Mouse (Mus musculus): ENCODE data around the gene Tnrc18. TPM values are rescaled to one million over a fixed set of nuclear protein-coding genes. Genes with fewer than 3 reads are reported as not detected.
A peak's percentile ranks its signal among the peaks of the same experiment; 100 is the strongest.

Tnrc18 gene
- polyA plus RNA-seq, 1 experiment from 2014 or later, result 40.4 TPM

GRCm38 (mm10) chr5:142836891-142837290 lies 19.4 kb upstream of the Tnrc18 start:
- no peaks in the 10 kb centered on the region for H3K27me3 ChIP-seq (ENCODE audit: insufficient read depth, low read length)
- ATAC-seq (ENCODE audit: insufficient read depth), result no peak
- no peaks in the 10 kb centered on the region for H3K36me3 ChIP-seq (ENCODE audit: insufficient read depth)
- TF ChIP-seq CTCF (IDR thresholded peaks at IDR 0.05; ENCODE audit: low read depth), result no peak
- no peak overlapping the region for H3K4me2 ChIP-seq
- no peak overlapping the region for H3K4me3 ChIP-seq (ENCODE audit: low read depth, low read length)
- H3K9me3 ChIP-seq (ENCODE audit: low read depth, low read length), result no peaks in the 10 kb centered on the region
- no peak overlapping the region for H3K9ac ChIP-seq
- H3K4me1 ChIP-seq (ENCODE audit: insufficient read depth), result no peaks in the 10 kb centered on the region
- no peak overlapping the region for H3K27ac ChIP-seq (ENCODE audit: low read depth)
- DNase-seq, result no peak
- WGBS, result 44% methylated on average over 6 of the region's 6 CpGs

- no peak for ATAC-seq (ENCODE audit: insufficient read depth)
- no peak for DNase-seq
- 79% methylated on average over 8 of the region's 8 CpGs for WGBS
- TF ChIP-seq CTCF (IDR thresholded peaks at IDR 0.05; ENCODE audit: low read depth), result no peak
- no peaks in the 10 kb centered on the region for H3K9me3 ChIP-seq (ENCODE audit: low read depth, low read length)
- H3K4me2 ChIP-seq, result no peak overlapping the region
- H3K36me3 ChIP-seq (ENCODE audit: insufficient read depth), result no peaks in the 10 kb centered on the region
- no peaks in the 10 kb centered on the region for H3K27me3 ChIP-seq (ENCODE audit: insufficient read depth, low read length)
- no peak overlapping the region for H3K9ac ChIP-seq
- H3K4me3 ChIP-seq (ENCODE audit: low read depth, low read length), result no peak overlapping the region
- H3K4me1 ChIP-seq (ENCODE audit: insufficient read depth), result no peaks in the 10 kb centered on the region
- H3K27ac ChIP-seq (ENCODE audit: low read depth), result no peak overlapping the region
Observed at GRCm38 (mm10) chr5:142833646-142834438, 16.4 kb upstream of the Tnrc18 start.

GRCm38 (mm10) chr5:142826131-142826530 lies 8.7 kb upstream of the Tnrc18 start:
- no peaks in the 10 kb centered on the region for H3K27me3 ChIP-seq (ENCODE audit: insufficient read depth, low read length)
- no peak overlapping the region for H3K4me3 ChIP-seq (ENCODE audit: low read depth, low read length)
- no peak overlapping the region for H3K27ac ChIP-seq (ENCODE audit: low read depth)
- no peak overlapping the region for H3K4me2 ChIP-seq
- H3K36me3 ChIP-seq (ENCODE audit: insufficient read depth), result no peaks in the 10 kb centered on the region
- no peak for TF ChIP-seq CTCF (IDR thresholded peaks at IDR 0.05; ENCODE audit: low read depth)
- ATAC-seq (ENCODE audit: insufficient read depth) (no peak), DNase-seq (no peak)
- no peaks in the 10 kb centered on the region for H3K9me3 ChIP-seq (ENCODE audit: low read depth, low read length)
- no peak overlapping the region for H3K9ac ChIP-seq
- peaks cover 11% of the 10 kb centered on the region for H3K4me1 ChIP-seq (ENCODE audit: insufficient read depth)
- 82% methylated on average over 4 of the region's 4 CpGs for WGBS

- Histone ChIP-seq H3K9ac (no peak overlapping the region), H3K27ac (ENCODE audit: low read depth) (no peak overlapping the region), H3K4me3 (ENCODE audit: low read depth, low read length) (no peak overlapping the region), H3K9me3 (ENCODE audit: low read depth, low read length) (no peaks in the 10 kb centered on the region), H3K4me2 (no peak overlapping the region), H3K27me3 (ENCODE audit: insufficient read depth, low read length) (no peaks in the 10 kb centered on the region), H3K4me1 (ENCODE audit: insufficient read depth) (peaks cover 11% of the 10 kb centered on the region), H3K36me3 (ENCODE audit: insufficient read depth) (no peaks in the 10 kb centered on the region)
- WGBS, result 73% methylated on average over 5 of the region's 5 CpGs
- ATAC-seq (ENCODE audit: insufficient read depth) (no peak), DNase-seq (no peak)
- no peak for TF ChIP-seq CTCF (IDR thresholded peaks at IDR 0.05; ENCODE audit: low read depth)
Observed at GRCm38 (mm10) chr5:142825665-142826064, 8.2 kb upstream of the Tnrc18 start.

GRCm38 (mm10) chr5:142824091-142824490 lies 6.6 kb upstream of the Tnrc18 start:
- H3K27ac ChIP-seq (ENCODE audit: low read depth), result peak overlapping the region; percentile 100
- H3K4me1 ChIP-seq (ENCODE audit: insufficient read depth), result peaks cover 11% of the 10 kb centered on the region
- 17% methylated on average over 6 of the region's 6 CpGs for WGBS
- H3K9me3 ChIP-seq (ENCODE audit: low read depth, low read length), result no peaks in the 10 kb centered on the region
- no peaks in the 10 kb centered on the region for H3K27me3 ChIP-seq (ENCODE audit: insufficient read depth, low read length)
- peak overlapping the region; percentile 100; the same call in 1 of the 2 replicates for H3K9ac ChIP-seq
- H3K36me3 ChIP-seq (ENCODE audit: insufficient read depth), result no peaks in the 10 kb centered on the region
- H3K4me3 ChIP-seq (ENCODE audit: low read depth, low read length), result peak overlapping the region; percentile 90; the same call in 1 of the 2 replicates
- ATAC-seq (ENCODE audit: insufficient read depth) (no peak), DNase-seq (no peak)
- no peak for TF ChIP-seq CTCF (IDR thresholded peaks at IDR 0.05; ENCODE audit: low read depth)
- H3K4me2 ChIP-seq, result peak overlapping the region; percentile 97

- peaks cover 11% of the 10 kb centered on the region for H3K4me1 ChIP-seq (ENCODE audit: insufficient read depth)
- peak overlapping the region; percentile 100 for H3K9ac ChIP-seq
- WGBS, result 6% methylated on average over 31 of the region's 31 CpGs
- H3K9me3 ChIP-seq (ENCODE audit: low read depth, low read length), result no peaks in the 10 kb centered on the region
- no peaks in the 10 kb centered on the region for H3K36me3 ChIP-seq (ENCODE audit: insufficient read depth)
- peak overlapping the region; percentile 90 for H3K4me3 ChIP-seq (ENCODE audit: low read depth, low read length)
- DNase-seq (peak; percentile 96), ATAC-seq (ENCODE audit: insufficient read depth) (peak; percentile 80)
- H3K27me3 ChIP-seq (ENCODE audit: insufficient read depth, low read length), result no peaks in the 10 kb centered on the region
- H3K4me2 ChIP-seq, result peak overlapping the region; percentile 97
- H3K27ac ChIP-seq (ENCODE audit: low read depth), result peak overlapping the region; percentile 100
- TF ChIP-seq CTCF (IDR thresholded peaks at IDR 0.05; ENCODE audit: low read depth), result no peak
Observed at GRCm38 (mm10) chr5:142823096-142824062, 5.9 kb upstream of the Tnrc18 start.
